Mouse (Mus musculus) thymus, postnatal 36 days (tissue): Measurements from ENCODE around the gene Zfp953.
"Not testable (repeated sequence)": the region's sequence is repeated elsewhere in the genome, so short reads cannot be mapped to it uniquely, and the experiment has no call there.

Source experiments
- DNase-seq, 2 experiments: peaks; one replicate each; pipeline ENCODE4 v3.0.0; 2022; ENCODE audit warnings: mixed read lengths in 2 of 2

Gene Zfp953

DNA sequence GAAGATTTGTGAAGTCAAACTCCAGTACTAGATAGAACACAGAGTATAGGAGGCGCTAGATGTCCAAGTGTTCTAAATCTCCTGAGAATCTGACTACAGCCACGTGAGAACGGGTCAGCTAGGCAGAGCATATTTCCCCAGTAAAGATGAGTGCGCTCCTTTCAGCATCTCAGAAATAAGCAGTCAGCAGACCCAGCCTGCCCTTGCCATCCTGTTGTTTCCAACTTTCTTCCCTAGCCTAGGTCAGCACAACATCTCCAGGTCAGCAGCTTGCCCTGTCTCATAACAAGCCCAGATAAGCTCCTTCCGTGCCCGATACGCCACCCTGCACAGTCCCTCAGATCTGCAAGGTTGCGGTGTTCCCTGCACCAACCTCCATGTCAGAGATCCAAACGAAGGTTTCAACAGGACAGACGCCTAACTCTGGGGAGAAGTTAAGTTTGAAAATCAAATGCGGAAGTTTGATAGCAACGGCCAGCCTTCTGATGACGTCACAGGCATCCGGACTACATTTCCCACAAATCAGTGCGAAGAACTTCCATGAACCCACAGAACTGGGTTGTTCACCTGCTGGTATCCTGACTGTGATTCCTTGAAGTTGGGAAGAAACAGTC is at the start of gene Zfp953, which contains the start of gene Gm28044:
Gene Zfp953, minus strand, starts transcription at position 475 of the 614 bp plus-strand sequence.
Gene Gm28044, minus strand, starts transcription at position 406 of the 614 bp plus-strand sequence.
- peak; percentile 85 to 87 for DNase-seq

- DNase-seq = peak; percentile 69 to 76
These were observed 38.9 kb upstream of the Zfp953 start, which contains the start of gene Zfp429 for GRCm38 (mm10) chr13:67399183-67399903. TSS of gene Zfp429 (minus strand) at chr13:67399819.

DNA sequence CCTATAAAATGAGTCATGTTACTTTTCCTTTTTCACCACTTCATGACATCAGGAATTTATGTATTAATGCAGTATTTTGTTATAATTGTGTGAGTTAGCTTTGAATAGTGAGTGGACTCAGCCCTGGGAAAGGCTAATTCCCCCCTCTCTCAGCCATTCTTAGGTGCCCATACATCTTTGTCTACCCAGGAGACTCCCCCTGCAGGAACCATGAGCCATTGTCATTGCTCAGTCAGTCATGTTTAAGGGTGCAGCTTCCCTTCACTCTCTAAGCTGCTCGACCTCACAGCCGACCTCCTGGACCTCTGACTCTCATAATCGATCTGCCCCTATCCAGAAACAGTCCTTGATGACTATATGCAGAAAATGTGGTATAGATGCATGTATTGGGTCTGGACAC is 15.8 kb upstream of the Zfp953 start:
- not testable (repeated sequence) for DNase-seq

DNA sequence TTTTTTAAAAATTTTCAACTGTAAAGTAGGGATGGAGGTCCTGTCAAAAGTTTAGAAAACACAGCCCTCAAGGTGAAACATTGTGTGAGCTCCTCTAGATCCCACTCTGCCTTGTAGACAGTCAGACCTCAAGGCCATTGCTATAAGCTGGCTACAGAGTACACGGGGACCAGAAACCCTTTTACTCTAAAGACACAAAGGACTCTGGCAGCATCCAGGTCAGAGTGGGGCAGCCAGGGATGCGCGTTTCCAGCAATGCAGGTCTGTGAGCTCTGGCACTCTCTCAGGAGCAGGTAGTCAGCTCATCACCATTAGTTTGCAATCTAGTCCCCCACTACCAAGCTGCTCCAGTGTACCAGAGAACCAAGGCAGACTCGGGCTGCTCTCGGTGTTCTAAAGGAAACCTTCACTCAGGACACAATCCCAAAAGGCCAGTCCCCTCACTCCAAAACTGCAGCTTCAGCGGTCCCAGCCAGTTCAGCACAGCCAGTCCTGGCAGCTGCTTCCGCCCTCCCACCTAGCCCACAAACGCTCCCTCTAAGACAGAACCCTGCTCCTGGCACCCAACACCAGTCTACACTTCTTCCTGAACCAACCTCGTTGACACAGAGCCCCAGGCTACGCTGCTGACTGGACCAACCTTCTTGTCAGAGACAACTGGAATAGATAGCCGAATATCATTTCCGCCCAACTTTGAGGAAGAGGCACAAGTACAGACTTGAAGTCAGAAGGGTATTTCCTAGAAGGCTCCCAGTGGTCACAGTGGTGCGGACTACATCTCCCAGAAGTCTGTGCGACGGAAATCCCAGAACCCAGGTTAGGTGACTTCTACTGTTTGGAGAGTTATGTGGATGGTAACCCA is 14.9 kb upstream of the Zfp953 start, which contains the start of the genes Gm28041 and Zfp456:
Gene Gm28041, minus strand, starts transcription at position 684 of the 862 bp plus-strand sequence.
Gene Zfp456, minus strand, starts transcription at position 761 of the 862 bp plus-strand sequence.
- peak; percentile 75 to 82 for DNase-seq

GRCm38 (mm10) chr13:67351854-67352253 is 8.6 kb downstream of the Zfp953 start:
- no peak for DNase-seq

DNA sequence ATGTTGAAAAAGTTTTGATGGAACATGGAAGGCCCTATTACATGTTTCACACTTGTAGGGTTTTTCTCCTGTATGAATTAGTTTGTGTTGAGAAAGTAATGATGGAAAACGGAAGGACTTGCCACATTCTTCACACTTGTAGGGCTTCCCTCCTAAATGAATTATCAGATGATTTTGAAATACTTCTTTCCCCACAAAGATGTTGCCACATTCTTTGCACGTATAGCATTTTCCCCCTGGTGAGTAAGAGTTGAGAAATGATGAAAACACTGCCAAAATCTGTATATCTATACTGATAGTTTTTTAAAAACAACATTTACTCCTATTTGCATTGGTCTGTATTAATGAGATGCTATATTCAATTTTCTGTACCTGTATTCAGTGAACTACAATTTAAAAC is 17.0 kb downstream of the Zfp953 start:
- no peak for DNase-seq

DNA sequence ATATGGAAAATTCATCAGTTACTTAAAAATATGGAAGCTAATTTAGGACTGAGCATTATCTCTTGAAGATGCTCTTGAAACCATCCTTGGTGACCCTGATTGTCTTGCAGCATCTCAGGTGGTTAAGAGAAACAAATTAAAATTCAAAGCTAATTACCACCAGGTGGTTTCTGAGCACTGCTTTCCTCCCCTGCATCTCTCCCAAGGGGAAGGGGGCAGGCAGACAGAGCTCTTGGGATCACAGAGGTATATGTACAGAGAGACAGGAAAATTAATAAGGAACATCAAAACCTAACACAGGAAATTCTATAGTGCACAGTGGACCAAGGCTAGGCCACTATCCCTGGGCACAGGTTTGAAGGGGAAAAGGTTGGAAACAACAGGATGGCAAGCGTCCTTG is 27.5 kb downstream of the Zfp953 start:
- DNase-seq = no peak

- DNase-seq = peak; percentile 73 to 76
These were observed 28.2 kb downstream of the Zfp953 start, which contains the start of gene Zfp595 for GRCm38 (mm10) chr13:67332019-67332724. TSS of gene Zfp595 (minus strand) at chr13:67332570.

GRCm38 (mm10) chr13:67306718-67307117 is 53.7 kb downstream of the Zfp953 start:
- DNase-seq = no peak

DNA sequence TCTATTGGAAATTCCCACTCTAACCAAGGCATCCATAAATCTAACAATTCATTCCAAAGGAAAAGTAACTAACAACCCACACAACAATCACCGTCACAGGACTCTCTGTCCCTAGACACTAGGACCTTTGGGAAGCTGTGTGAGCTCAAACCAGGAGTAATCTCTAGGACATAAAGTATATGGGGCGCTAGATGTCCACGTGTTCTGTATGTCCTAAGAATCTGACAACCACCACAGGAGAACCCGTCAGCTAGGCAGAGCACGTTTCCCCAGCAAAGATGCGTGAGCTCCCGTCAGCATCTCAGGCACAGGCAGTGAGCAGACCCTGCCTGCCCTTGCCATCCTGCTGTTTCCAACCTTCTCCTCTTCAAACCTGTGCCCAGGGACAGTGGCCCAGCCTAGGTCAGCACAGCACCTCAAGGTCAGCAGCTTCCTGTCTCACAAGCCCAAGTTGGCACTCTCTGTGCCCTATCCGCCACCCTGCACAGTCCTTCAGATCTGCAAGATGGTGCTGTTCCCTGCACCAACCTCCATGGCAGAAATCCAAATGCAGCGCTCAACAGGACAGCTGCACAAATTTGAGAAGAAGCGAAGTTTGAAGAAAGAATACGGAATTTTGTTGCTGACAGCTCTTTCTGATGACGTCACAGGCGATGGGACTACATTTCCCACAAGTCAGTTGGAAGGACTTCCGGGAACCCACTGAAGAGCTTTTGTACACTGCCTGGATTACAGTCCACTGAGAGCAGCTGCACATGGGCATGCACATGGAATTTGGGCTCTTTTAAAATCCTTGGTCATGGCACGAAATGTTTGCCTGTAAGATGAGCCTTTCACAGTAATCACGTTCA is 54.4 kb downstream of the Zfp953 start, which contains the start of gene Zfp457:
Gene Zfp457, minus strand, starts transcription at position 664 of the 851 bp plus-strand sequence.
- peak; percentile 78 to 80 for DNase-seq
